In the genomic region with DNA sequence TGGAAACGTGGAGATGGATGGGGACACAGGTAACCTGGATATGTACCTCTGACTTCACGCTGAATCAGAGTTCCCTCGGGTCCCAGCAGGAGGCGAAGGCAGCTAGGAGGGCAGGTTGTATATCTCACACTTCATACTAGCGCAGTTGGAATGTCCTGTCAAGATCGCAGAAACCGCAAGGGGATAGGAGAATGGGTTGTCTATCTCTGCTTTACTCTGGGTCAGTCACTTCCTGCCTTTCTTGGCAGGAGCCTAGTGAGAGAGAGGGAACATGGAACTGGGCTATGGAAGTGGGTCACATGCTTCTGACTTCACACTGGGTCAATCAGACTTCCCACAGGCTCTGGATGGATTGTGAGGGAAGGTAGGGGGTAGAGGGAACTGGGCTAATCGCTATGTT, we compare ENCODE assay signal across 21 mouse cellular contexts.
A peak's percentile ranks its signal among the peaks of the same experiment; 100 is the strongest.
DNase-seq lines count a peak whose midpoint lies in the region.
"Had no signal": no experiment of that assay in that cellular context is flagged by ENCODE, and none has a peak within 500 bp of the region (broad histone marks: within the 10 kb centered on the region; RNA-seq: fewer than 3 reads in every experiment).

No protein-coding gene starts in this region.

- intact Hi-C loops in heart, postnatal 25 days (cut with DNase I) = no loop called here
- intact Hi-C loops in heart, postnatal 14 days (cut with DNase I) = no loop called here

- no peak overlapping the region for H3K4me3 ChIP-seq in brown adipose tissue, adult 24 weeks (ENCODE audit: insufficient read depth, low read depth, low read length)
- H3K4me3 ChIP-seq: embryonic facial prominence, embryonic 10.5 days; hindbrain, embryonic 15.5 days; intestine, embryonic 15.5 days; megakaryocyte, embryonic 14.5 days had no signal

- H3K4me1 ChIP-seq in brown adipose tissue, adult 24 weeks (ENCODE audit: control insufficient read depth, insufficient read depth, insufficient read length, low read length) = no peaks in the 10 kb centered on the region
- H3K4me1 ChIP-seq: embryonic facial prominence, embryonic 10.5 days; intestine, embryonic 15.5 days; megakaryocyte, embryonic 14.5 days had no signal

- DNase-seq in heart, adult 8-10 months (ENCODE audit: low spot score) = peak; percentile 46
- no peak for DNase-seq in heart, postnatal 25 days (ENCODE audit: low spot score)
- peak; percentile 10 to 12 for DNase-seq in heart, postnatal 14 days
- peak; percentile 10 to 22 for DNase-seq in kidney, postnatal 36 days
- DNase-seq in right cerebral cortex, postnatal 4 days = no peak
- no peak for DNase-seq in cerebellum, postnatal 10 days
- DNase-seq: B cell, adult 2 months; cerebellum, adult 2 months; gastrocnemius, postnatal 10 days; left cerebral cortex, postnatal 4 days; liver; liver, postnatal 0 days; lung, postnatal 14 days; midbrain, embryonic 14.5 days; spleen, adult 18-20 months; thymus, adult 18-20 months had no signal

- peak overlapping the region; percentile 50 for H3K27ac ChIP-seq in brown adipose tissue, adult 24 weeks (replicated peaks; ENCODE audit: low read depth, low read length)
- H3K27ac ChIP-seq: embryonic facial prominence, embryonic 10.5 days; hindbrain, embryonic 15.5 days; intestine, embryonic 15.5 days had no signal

Comparison
In these comparisons a context has a peak if more than half of its experiments do, and no peak if none do; other contexts are left out.
1. DNase-seq: peak in heart, adult 8-10 months (single experiment), heart, postnatal 14 days (2 of 2) and kidney, postnatal 36 days (2 of 2); none in heart, postnatal 25 days (single experiment), right cerebral cortex, postnatal 4 days (single experiment) and cerebellum, postnatal 10 days (0 of 2).